Mouse (Mus musculus) ES-E14 (cell line): ENCODE measurements around the gene Samd7.

Experiments
- CHD2 ChIP-seq: IDR thresholded peaks from 2 replicates; pipeline ENCODE4 v1.6.1; 2014; ENCODE audit warnings: mild to moderate bottlenecking, low read depth, low read length, inconsistent platforms
- HCFC1 ChIP-seq: IDR thresholded peaks from 2 replicates; pipeline ENCODE4 v1.6.1; 2012; ENCODE audit warnings: low read length, inconsistent platforms, borderline replicate concordance; ENCODE audit not compliant: insufficient read depth
- ZC3H11A ChIP-seq: IDR thresholded peaks from 2 replicates; pipeline ENCODE4 v1.6.1; 2012; ENCODE audit warnings: low read depth, mild to moderate bottlenecking, inconsistent platforms, low read length, borderline replicate concordance

DNA sequence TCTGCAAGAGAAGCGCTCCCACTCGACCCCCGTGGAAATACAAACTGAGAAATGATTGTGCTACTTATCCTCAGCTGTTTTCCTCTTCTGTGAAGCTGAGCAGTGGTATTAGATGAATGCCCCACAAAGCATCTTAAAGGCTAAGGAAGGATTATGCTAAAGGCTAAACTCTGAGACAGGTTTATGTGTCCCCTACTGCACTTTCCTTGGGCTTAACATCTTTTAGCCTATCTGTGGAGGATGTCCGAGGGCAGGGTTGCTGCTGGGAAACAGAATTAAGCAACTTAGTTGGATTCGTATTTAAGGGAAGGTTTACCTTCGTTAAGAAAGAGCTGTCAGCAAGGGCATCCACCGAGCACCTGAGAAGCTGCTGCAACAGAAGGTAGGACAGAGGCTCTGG lies at the start of gene Samd7:
- TF ChIP-seq CHD2 (no peak), ZC3H11A (no peak), HCFC1 (no peak)
